Mouse (Mus musculus) neutrophil, adult 5-6 weeks (primary cell): ENCODE results near the gene Gm11042. TPM values are rescaled to one million over a fixed set of nuclear protein-coding genes. Genes with fewer than 3 reads are reported as not detected.

Experiments used
- ATAC-seq: fragments of 151-379, 151-347 bp; 2 replicates; pipeline ENCODE4 v1.8.0; 2017; ENCODE audit warnings: mild to moderate bottlenecking, moderate TSS enrichment; ENCODE audit not compliant: insufficient number of reproducible peaks, poor library complexity, low FRiP score, severe bottlenecking; ENCODE audit errors: extremely low read depth
- total RNA-seq: library from RNA; stranded (forward); fragments of 200-1000 nt; gene quantifications from 2 replicates; pipeline ENCODE4 v1.2.3, GENCODE M21; 2017

Gene Gm11042
- total RNA-seq, 1 experiment from 2014 or later = not detected

- ATAC-seq = no peak
Observed at GRCm38 (mm10) chr12:74293624-74294023, 22.6 kb downstream of the Gm11042 start.

GRCm38 (mm10) chr12:74290983-74291382 is 25.2 kb downstream of the Gm11042 start:
- ATAC-seq = no peak

GRCm38 (mm10) chr12:74284685-74285054 is 31.5 kb downstream of the Gm11042 start:
- ATAC-seq = no peak

- ATAC-seq = no peak
Observed at GRCm38 (mm10) chr12:74284020-74284684, 32.0 kb downstream of the Gm11042 start.

GRCm38 (mm10) chr12:74282846-74283245 is 33.3 kb downstream of the Gm11042 start:
- ATAC-seq = no peak

- ATAC-seq = no peak
Observed at GRCm38 (mm10) chr12:74281403-74281802, 34.8 kb downstream of the Gm11042 start.

GRCm38 (mm10) chr12:74277265-74277664 is 38.9 kb downstream of the Gm11042 start:
- ATAC-seq = no peak

- ATAC-seq = no peak
Observed at GRCm38 (mm10) chr12:74272545-74272944, 43.6 kb downstream of the Gm11042 start.

- ATAC-seq = no peak
Observed at GRCm38 (mm10) chr12:74268644-74269285, 47.4 kb downstream of the Gm11042 start.

GRCm38 (mm10) chr12:74267049-74267448 is 49.1 kb downstream of the Gm11042 start:
- no peak for ATAC-seq
